Mouse (Mus musculus) lung, postnatal 36 days (tissue): ENCODE data around the gene Ffar3.
A peak's percentile ranks its signal among the peaks of the same experiment; 100 is the strongest.
"Not testable (repeated sequence)": the region's sequence is repeated elsewhere in the genome, so short reads cannot be mapped to it uniquely, and the experiment has no call there.

ENCODE experiments used
- DNase-seq: peaks from one replicate; pipeline ENCODE4 v3.0.0; 2022; ENCODE audit warnings: mixed read lengths

Ffar3 gene

DNA sequence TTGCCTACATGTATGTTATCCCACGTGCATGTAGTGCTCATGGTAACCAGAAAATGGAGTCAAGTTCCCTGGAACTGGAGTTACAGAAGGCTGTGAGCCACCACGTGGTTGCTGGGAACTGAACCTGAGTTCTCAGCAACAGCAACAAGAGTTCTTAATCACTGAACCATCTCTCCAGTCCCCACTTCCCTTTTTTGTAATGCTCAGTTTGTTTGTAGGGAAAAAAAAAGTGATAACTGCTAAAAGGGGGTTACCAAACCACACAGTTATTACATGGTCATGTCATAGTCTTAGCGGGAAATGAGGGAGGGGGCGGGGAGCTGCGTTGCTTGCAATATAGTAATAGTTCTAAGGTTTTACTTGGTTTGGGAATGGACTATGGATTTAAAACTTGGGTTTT, 13.9 kb downstream of the Ffar3 start:
- DNase-seq = peak; percentile 15

DNA sequence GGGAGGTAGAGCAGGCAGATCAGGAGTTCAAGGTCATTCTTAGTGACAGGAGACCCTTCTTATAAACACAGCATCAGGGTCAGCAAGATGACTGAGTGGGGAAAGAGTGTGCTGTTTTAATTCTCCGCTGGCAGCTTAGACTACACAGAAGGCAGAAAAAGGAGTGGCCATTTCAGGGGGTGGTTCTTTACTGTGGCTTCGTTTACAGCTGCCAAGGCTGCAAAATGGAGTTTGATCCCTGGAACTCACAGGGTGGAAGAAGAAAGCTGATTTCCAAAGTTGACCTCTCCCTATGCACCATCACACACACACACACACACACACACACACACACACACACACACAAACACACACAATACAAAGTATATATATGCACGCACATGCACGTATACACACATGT, 14.6 kb downstream of the Ffar3 start:
- no peak for DNase-seq

DNA sequence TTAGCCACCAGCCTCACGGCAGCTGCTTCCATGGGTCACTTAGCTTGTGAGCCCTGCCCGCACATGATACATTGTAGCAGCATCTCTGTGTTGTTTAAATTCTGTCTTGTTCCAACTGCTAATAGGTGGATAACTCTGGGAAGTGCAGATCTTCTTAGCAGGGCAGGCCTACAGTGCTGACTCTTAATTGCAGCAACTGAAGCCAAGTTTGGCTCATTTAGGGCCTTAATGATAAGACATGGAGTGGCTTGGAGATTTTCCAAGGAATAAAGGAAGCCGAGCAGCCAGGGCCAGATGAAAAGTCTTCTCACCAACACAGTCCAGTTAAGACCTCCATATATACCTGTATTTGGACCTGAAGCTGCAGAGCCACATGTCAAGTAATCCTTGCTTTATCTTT, 15.7 kb downstream of the Ffar3 start:
- DNase-seq = no peak

DNA sequence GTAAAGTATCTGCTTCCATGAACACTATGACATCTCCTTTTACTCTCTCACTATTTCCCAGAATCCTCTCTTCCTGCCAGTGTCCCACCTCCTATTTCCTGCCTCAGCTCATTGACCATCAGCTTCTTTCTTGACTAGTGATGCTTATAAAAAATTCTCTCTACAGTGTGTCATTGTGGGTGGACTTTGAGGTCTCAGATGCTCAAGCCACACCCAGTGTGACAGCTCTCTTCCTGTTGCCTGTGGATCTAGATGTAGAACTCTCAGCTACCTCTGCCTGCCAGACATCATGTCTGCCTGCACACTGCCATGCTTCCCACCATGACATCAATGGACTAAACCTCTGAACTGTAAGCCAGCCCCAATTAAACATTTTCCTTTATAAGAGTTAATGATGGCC, 18.7 kb downstream of the Ffar3 start:
- DNase-seq = no peak

- not testable (repeated sequence) for DNase-seq
Observed at GRCm38 (mm10) chr7:30832684-30833083, 23.3 kb downstream of the Ffar3 start.

GRCm38 (mm10) chr7:30832261-30832660, 23.7 kb downstream of the Ffar3 start:
- no peak for DNase-seq

- no peak for DNase-seq
Observed at GRCm38 (mm10) chr7:30829428-30829827, 26.6 kb downstream of the Ffar3 start.

- DNase-seq = not testable (repeated sequence)
Observed at GRCm38 (mm10) chr7:30828871-30829270, 27.1 kb downstream of the Ffar3 start.

DNA sequence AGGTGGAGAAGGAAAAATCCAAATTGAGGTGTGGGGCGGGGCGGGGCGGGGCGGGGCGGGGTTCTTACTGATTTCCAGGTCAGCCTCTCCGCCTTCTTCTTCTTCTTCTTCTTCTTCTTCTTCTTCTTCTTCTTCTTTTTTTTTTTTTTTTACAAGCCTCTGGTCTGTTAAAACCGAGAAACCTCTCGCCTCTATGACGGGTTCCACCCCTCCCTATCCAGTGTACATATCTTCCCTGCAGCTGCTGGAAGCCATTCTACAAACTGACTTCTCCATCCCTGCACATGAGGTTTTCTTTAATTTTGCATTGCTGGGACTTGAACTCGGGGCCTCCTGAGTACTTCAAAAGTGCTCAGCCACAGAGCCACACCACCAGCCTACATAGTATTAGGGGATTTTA, 29.3 kb downstream of the Ffar3 start:
- DNase-seq = no peak

DNA sequence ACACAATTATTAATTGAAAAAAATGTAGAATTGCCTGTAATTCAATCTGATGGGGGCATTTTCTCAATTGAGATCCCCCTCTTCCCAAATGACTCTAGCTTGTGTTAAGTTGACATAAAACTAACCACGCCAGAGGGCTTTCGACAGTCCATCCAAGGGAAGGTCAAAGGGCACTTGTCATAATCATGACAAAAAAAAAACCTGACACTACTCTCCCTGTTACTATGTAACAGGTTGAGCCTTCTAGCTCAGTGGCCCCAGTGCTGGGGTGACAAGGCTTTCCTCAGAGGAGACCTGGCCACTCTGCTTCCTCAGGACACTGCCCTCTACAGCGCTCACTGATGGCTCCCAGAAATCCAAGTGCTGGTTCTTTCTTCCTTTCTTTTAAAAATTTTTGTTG, 31.7 kb downstream of the Ffar3 start:
- DNase-seq = no peak

GRCm38 (mm10) chr7:30823675-30824074, 32.3 kb downstream of the Ffar3 start, which contains the start of gene Ffar2:
Gene Ffar2 (minus strand): TSS chr7:30823775.
- no peak for DNase-seq

DNA sequence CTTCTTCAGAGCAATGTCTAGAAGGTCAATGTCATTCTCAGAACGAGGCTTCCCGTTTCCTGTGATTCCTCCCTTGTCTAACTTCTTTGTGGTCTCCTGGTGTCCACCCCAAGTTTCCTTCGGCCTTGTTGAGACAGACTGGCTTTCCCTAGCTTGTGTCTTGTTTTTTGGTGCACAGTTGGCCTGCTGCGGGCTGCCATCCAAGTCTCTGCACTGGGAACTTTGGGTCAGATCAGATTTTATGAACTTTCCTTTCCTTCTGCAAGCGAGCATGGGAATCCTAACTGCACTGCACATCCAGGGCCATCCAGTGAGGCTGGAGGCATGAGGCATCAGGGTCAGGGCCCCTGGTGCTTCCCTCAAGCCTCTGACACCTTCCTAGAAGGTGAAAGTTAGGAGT, 34.4 kb downstream of the Ffar3 start:
- DNase-seq = no peak

DNA sequence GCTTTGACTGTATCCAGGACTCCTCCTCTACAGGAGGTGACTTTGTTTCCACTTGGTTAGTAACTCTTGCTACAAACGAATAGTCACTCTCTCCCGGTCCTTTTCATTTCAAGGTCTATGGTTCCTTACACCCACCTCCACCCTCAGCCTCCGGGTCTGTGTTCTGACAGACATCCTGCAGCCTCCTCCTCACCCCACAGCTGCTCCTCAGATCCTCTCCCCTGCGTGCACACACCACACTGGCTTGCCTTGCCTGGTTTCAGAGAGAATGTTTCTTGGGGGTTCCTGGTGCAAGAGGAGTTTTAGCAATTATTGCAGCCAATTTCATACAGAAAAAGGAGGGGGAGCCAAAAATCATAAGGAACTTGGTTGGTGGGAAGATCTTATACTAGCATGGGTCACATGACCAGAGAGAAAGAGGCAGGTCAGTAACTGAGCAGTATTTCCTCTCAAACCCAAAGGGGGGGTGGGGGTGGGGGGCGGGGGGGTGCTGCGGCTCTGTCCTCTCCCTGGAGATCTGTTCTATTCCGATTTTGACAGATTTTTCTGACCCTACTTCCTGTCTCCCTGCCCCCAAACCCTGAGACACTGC, 35.0 kb downstream of the Ffar3 start:
- no peak for DNase-seq

DNA sequence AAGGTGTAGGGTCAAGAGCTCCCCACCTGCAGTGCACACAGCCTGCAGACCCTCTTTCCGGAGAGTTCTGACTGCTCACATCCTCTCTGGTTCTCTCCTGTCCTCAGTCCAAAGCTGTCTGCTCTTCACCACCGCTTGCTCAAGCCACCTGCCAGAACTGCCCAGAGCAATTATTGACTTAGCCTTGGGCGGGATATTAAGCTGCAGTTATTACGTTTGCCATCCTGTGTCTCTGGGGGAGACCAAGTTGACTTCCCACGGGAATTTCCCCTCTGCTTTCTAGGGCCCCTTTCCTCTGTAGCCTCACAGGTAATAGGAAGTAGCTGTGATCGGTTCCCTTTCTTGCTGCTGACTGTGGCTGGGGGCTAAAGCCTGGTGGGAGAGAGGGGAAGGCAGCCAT, 35.8 kb downstream of the Ffar3 start:
- peak; percentile 11 for DNase-seq

DNA sequence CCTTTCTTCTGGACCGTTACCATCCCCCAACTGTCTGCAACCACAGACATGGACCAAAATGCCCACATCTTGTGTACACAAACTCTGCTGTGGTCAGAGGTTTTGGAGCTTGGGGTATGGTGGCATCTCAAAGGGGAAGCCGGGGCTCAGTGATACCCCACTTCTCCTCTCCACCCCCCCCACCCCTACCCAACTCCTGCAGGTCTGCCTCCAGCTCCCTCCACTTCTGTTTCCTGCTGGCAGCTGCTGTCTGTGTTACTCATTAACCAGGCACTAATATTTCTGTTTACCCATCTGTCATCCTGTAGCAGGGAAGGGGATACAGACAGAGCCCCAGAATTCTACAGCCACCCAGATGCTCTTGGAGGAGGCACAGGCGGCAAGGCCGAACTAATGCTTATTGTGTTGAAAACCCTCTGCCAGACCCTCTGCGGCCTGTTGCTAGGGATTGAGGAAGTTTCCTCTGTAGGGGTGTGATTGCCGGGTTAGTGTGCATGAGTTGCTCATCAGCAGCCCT, 43.6 kb downstream of the Ffar3 start:
- peak; percentile 33 for DNase-seq

DNA sequence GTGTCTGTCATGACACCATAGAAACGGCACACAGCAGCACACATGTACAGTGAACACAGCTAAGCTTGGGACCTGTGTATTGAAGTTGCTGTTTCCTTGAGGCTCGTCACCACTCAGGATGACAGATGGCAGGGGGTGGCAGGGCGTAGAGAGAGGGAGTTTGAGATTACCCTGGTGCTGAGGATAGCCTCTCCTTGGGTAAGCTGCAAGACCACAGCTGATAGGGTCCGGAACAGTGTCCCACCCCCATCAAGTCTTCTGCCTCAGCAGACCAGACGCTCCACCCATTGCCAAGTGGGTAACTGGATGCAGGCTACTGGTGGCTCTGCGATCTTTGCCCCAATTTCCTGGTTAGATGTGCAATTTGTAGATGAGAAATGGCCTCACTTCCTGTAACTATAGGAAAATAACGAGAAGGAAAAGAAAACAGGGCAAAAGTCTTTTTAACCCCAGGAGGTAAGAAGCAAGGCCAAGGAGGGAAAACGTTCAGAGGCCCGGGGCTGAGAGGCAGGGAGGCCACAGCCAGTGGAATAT, 44.2 kb downstream of the Ffar3 start:
- DNase-seq = peak; percentile 46

- no peak for DNase-seq
Observed at GRCm38 (mm10) chr7:30810319-30810718, 45.7 kb downstream of the Ffar3 start.

- peak; percentile 51 for DNase-seq
Observed at GRCm38 (mm10) chr7:30805924-30806323, 50.1 kb downstream of the Ffar3 start.
